Mouse (Mus musculus): ENCODE measurements around the gene 2410004B18Rik. TPM values are rescaled to one million over a fixed set of nuclear protein-coding genes. Genes with fewer than 3 reads are reported as not detected.

Gene 2410004B18Rik
- polyA plus RNA-seq (2015; fragmentation: Nextera tagmentation; extraction: Ambion mirVana) = 24.0 and 32.8 TPM in 2 replicates

GRCm38 (mm10) chr3:145937505-145938404 is at the start of gene 2410004B18Rik:
Gene 2410004B18Rik, plus strand, starts transcription at chr3:145938014.

GRCm38 (mm10) chr3:145922019-145922854 is 15.6 kb upstream of the 2410004B18Rik start, which contains the start of gene Bcl10:
Gene Bcl10, plus strand, starts transcription at chr3:145922804.

GRCm38 (mm10) chr3:145987268-145987969 is 49.6 kb downstream of the 2410004B18Rik start, which contains the start of gene Syde2:
Gene Syde2, plus strand, starts transcription at chr3:145987870.

Other genes with a start within 250 kb of the 2410004B18Rik start
- gene Ddah1, start 179.3 kb upstream of the 2410004B18Rik start, polyA plus RNA-seq (2015; fragmentation: Nextera tagmentation; extraction: Ambion mirVana) = 39.7 and 45.4 TPM in 2 replicates
- 33.7 and 39.4 TPM in 2 replicates for gene Bcl10, start 15.2 kb upstream of the 2410004B18Rik start, polyA plus RNA-seq (2015; fragmentation: Nextera tagmentation; extraction: Ambion mirVana)
- gene Syde2, start 49.9 kb downstream of the 2410004B18Rik start, polyA plus RNA-seq (2015; fragmentation: Nextera tagmentation; extraction: Ambion mirVana) = 0.85 and 1.1 TPM in 2 replicates
- not detected in 2 replicates for gene Wdr63, start 170.1 kb downstream of the 2410004B18Rik start, polyA plus RNA-seq (2015; fragmentation: Nextera tagmentation; extraction: Ambion mirVana)
- gene Mcoln3, start 179.4 kb downstream of the 2410004B18Rik start, polyA plus RNA-seq (2015; fragmentation: Nextera tagmentation; extraction: Ambion mirVana) = 0.26 and 0.49 TPM in 2 replicates
- gene Mcoln2, start 211.8 kb downstream of the 2410004B18Rik start, polyA plus RNA-seq (2015; fragmentation: Nextera tagmentation; extraction: Ambion mirVana) = 0.97 and 1.2 TPM in 2 replicates

Data from skeletal muscle tissue, postnatal 0 days (tissue).